Mouse (Mus musculus) left cerebral cortex, postnatal 36 days (tissue): ENCODE data around the gene Spib. TPM values are rescaled to one million over a fixed set of nuclear protein-coding genes. Genes with fewer than 3 reads are reported as not detected.

Experiments
- DNase-seq, 2 experiments: peaks; one replicate each; pipeline ENCODE4 v3.0.0; 2021 to 2022; ENCODE audit warnings: low spot score in 2 of 2, mixed read lengths in 1 of 2
- intact Hi-C: fragments of 180-260 bp; cut with DNase I; formaldehyde crosslinking; loops from one replicate; pipeline ENCODE4 v1.15.1; 2025
- microRNA-seq: library from miRNA; unstranded; fragments of <30 nt; microRNA quantifications from one replicate; pipeline ENCODE4 v1.2.0, GENCODE M21; 2022
- total RNA-seq, 2 experiments: library from RNA; stranded (reverse); gene quantifications; 2 replicates each; pipeline ENCODE4 v1.2.3; 2021

Spib gene
- total RNA-seq, 2 experiments from 2014 or later: not detected

DNA sequence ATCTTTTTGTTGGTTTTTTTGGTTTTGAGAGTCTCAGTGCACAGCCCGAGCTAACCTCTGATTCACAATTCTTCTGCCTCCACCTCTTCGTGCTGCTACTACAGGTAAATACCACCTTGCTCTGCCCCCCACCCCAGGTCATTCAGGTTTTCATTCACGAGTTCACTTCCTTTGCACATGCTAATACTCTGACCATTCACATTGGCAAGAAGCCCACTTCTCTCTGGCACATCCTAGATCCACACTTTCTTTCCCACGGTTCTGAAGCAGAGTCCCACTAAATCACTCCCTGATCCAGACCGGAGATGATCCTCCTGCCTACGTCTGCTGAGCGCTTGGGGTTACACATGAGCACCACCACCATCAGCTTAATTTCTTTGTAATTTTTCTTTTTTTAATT lies 36.8 kb downstream of the Spib start:
- intact Hi-C loops: no loop called here
- no peak for DNase-seq

DNA sequence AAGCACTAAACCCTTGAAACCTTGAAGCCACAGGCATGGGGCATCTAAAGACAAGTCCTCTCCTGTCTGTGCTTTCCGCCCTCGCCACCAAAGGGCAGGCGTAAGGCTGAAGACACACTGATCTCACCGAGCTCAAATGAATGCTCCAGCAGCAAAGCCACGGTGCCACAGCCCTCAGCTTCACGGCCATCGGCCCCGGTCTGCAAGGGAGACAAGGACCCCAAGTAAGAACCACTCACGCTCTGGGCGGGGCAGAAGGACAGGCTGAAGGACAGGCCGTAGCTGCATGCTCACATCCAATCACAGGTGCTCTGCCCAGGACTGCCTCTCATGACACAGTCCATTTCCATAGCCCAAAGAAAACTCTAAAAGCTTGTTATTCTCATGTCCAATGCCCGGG lies 37.2 kb downstream of the Spib start:
- intact Hi-C loops: no loop called here
- no peak for DNase-seq

DNA sequence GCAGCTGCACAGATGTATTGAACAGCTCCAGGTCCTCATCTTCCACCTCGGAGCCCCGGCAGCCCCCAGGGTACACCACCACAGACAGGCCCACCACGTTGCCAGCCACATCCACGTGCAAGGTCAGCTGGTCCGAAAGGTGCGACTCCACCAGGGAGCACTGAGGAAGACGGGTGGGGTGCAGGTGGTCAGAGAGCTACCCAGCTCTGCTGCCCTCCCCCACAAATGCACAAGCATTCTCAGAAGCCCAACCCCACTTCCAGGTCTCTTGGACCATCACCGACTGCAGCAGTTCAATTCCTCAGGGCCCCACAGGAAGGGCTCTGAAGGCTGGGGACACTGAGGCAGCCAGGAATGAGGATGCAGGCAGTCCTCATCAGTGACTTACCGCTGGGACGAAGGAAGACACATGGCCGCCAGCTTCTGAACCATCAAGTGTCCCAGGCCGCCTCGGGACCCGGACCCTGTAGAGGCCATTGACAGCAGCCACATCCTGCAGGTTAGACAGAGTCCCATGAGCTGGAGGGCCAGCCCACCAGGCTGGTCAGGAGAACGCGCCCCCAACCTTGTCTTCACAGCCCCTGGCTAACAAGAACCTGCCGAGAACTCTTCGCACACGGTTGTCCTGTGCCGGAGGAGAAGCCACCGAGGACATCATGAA lies 39.6 kb downstream of the Spib start:
- no peak for DNase-seq
- intact Hi-C loops: no loop called here

DNA sequence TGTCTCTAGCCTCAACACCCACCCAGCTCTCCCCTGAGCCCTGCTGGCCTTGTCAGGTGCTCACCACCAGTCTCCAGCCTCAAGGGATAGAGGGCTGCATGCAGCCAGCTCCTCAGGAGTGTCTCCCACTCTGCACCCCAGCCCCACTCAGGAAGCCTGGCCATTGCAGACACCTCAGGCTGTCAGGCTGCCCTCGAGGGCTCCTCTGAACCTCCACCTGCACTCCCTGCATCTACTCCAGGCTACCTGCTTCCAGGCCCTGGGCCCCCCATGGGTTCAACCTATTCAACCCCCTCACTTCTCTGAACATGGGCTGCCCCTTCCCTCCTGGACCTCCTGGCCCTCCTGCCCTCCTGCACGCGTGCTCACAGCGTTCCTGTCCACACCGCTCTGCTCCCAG lies 40.5 kb downstream of the Spib start:
- intact Hi-C loops: no loop called here
- peak in 1 of 2 experiments; percentile 2 for DNase-seq

DNA sequence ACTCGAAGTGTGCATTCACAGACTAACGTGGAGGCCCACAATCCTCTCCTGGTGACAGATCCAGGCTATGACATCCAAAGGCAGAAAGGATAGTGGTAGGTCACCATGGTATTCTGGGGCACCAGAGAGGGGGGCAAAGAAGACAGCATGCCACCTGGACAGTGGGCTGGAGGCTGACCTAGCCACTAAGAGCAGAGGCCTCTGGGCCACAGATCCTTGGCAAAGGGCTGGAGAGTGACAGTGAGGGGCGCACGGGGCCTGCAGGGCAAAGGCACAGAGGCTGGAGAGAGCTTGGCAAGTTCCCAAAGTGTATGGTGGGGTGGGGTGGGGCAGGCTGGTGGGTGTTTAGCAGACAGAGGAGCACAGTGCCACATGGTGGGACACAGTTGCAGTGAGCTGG lies 41.6 kb downstream of the Spib start:
- DNase-seq: no peak
- intact Hi-C loops: no loop called here

DNA sequence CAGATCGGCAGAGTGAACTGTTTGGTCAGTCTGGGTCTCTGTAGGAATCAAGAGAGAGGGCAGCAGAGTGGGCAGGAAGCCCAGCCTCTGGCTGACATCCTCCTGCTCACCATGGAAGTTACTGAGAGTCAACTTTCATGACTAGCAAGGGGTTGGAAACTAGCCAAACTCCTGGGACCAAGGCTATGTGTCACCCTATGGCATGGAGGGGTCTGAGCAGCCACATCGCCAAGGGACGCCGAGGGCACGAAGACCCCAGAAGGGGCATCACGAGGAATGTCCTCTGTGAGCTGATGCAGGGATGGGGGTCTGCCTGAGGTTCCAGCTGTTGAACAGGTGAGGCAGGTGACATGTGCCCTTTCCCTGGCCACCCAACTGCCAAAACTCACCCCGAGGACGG lies 43.3 kb downstream of the Spib start:
- intact Hi-C loops: loop anchor here (5.0 kb wide), 2 partner anchors 91 to 126 kb away; no protein-coding TSS in a partner anchor
- no peak for DNase-seq

DNA sequence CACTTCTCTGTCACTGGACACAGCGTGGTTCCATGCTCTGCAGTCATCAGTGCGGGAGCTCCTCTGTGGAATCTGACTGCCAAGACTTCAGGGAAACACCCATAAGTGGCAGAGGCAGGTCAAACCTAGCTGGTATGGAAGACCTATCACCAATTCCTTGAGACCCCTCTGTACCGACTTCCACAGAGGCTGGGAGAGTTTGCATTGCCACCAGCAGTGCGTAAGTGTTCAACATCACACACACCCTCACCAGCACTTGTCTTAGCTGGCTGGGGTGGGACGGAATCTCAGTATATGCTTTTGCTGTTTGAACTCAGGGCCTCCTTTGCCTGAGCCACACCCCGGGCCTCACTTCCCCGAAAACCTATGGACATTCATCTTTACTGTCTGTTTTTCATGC lies 43.9 kb downstream of the Spib start:
- no peak for DNase-seq
- intact Hi-C loops: loop anchor here (5.0 kb wide), 2 partner anchors 91 to 126 kb away; no protein-coding TSS in a partner anchor

DNA sequence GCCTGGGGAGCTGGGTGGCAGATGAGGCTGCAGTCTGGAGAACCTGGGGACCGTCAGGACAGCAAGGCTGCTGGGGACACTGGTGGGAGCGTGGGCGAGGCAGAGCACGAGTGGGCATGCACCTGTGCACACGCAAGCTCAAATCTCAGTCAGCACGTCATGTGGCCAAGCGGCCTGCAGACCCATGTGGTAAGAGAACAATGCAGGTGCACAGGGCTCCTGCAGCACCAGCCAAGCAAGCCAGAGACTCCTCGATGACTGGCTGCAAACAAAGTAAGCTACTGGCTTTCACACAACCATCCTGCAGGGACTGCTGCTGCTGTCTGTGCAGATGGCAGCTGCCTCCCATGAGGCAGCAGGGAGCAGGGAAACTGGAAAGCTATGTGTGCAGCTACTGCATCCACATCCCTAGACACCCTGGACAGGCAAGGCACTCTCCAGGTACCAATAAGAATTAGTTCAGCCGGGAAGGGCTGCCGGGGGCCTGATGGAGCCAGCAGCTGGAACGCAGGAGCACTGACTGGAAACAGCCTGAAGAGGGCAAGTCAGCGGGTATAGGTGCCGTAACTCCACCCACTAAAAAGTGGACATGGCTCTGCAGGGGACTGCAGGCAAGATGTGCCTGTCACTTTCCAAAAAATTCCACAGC lies 44.8 kb downstream of the Spib start:
- intact Hi-C loops: loop anchor here (5.0 kb wide), 2 partner anchors 90 to 125 kb away; no protein-coding TSS in a partner anchor
- DNase-seq: peak in 1 of 2 experiments; percentile 31

DNA sequence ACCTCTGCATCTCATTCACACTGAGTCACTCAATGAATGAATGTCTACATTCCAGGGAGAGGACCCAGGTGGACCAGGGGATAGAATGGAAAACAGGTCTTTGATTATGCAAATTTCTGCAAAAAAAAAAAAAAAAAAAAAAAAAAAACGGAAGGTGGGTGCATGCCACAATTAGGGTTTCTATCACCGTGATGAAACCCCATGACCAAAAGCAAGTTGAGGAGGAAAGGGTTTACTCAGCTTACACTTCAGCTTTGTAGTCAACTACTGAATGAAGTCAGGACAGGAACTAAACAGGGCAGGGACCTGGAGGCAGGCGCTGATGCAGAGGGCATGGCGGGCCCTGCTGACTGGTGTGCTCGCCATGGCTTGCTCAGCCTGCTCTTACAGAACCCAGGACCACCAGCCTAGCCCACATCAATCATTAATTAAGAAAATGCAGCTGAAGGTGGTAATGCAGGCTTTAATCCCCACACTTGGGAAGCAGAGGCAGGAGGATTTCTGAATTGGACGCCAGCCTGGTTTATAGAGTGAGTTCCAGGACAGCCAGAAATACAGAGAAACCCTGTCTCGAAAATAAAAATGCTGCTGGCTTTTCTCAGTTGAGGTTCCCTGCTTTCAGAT lies 46.2 kb downstream of the Spib start:
- DNase-seq: peak in 1 of 2 experiments; percentile 4
- intact Hi-C loops: loop anchor here (1.0 to 5.0 kb wide), 3 partner anchors 88 to 223 kb away; no protein-coding TSS in a partner anchor

DNA sequence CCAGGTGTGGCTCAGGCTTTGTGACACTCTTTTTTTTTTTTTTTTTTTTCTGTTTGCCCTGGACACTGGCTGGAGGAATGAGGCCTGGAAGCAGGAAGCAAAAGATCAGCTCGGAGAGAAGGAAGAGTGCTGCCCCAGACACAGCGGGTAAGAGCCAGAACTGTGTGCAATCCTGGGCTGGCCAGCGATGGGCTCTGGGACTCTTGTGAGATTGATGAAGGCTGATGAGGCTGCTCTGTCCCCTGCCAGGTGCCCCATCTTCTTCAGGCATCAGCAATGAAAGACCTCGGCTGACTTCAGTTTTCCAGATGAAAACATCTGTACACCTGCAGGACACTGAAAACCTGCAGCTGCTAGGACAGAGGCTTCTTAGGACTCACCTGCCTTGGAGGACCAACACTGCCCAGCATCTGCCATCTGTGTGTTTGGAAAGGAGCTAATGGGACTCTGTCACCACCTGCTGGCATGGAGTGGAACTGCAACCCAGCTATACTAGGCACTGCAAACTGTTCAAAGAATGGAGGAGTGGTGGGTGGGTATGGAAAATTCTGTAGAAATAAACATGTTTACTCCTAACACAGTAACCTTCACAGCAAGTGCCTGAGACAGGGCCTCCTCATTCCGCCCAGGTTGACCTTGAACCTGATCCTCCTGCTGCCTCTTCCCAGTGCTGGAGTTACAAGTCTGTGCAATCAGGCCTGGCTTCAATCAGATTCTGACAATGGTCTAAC lies 46.9 kb downstream of the Spib start:
- DNase-seq: peak; percentile 74 to 80
- intact Hi-C loops: loop anchor here (1.0 to 5.0 kb wide), 3 partner anchors 88 to 223 kb away; no protein-coding TSS in a partner anchor

DNA sequence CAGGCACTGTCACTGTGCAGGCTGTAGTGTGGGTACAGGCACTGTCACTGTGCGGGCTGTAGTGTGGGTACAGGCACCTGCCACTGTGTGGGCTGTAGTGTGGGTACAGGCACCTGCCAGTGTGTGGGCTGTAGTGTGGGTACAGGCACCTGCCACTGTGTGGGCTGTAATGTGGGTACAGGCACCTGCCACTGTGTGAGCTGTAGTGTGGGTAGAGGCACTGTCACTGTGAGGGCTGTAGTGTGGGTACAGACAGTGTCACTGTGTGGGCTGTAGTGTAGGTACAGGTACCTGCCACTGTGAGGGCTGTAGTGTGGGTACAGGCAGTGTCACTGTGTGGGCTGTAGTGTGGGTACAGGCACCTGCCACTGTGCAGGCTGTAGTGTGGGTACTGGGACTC lies 47.8 kb downstream of the Spib start:
- peak in 1 of 2 experiments; percentile 2 for DNase-seq
- intact Hi-C loops: no loop called here

DNA sequence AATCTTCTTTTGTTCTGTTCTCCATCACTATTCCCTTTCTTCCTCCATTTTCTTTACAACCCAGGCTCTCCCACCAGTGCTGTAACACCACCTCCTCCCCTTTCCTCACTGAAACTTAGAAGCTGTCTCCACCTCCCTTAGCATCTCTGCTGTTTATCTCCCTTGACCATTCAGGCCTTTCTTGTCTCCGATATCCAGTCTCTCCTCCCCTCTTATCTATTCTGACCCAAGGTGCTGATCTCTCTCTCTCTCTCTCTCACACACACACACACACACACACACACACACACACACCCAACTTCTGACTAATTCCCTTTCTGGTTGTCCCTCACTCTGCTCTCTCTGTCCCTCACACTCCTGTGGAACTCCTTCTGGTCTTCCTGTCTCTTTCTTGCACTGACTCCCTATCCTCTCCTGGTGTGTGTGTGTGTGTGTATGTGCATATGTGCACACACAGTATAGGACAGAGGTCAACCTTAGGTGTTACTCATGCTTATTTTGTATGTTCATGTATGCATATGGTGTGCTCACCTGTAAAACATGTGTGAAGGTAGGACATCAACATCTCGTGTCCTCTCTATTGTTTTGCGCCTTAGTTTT lies 48.9 kb downstream of the Spib start:
- DNase-seq: no peak
- intact Hi-C loops: no loop called here

Small RNAs within 50 kb of the gene (microRNA-seq; reads per million reads assigned to microRNA genes)
- gene Mir7053: 0.76 reads per million

Other genes with a start within 250 kb of the Spib start
- gene Clec11a, start 225.2 kb downstream of the Spib start, total RNA-seq: 1 to 10 TPM; 3.9 to 4.0 TPM
- 100 to 1,000 TPM; 586 to 632 TPM for gene Shank1, start 221.8 kb downstream of the Spib start, total RNA-seq
- 10 to 100 TPM; 58.3 to 70.5 TPM for gene Syt3, start 148.0 kb downstream of the Spib start, total RNA-seq
- 1 to 10 TPM; 2.0 to 2.1 TPM for gene 1700008O03Rik, start 146.3 kb downstream of the Spib start, total RNA-seq
- 100 to 1,000 TPM; 282 to 313 TPM for gene Lrrc4b, start 103.1 kb downstream of the Spib start, total RNA-seq
- 10 to 100 TPM in 1 of 2 experiments, 1 to 10 TPM in 1; 6.8 to 10.4 TPM for gene Aspdh, start 66.7 kb downstream of the Spib start, total RNA-seq
- 10 to 100 TPM; 76.5 to 77.6 TPM for gene Josd2, start 64.1 kb downstream of the Spib start, total RNA-seq
- gene Emc10, start 35.5 kb downstream of the Spib start, total RNA-seq: 100 to 1,000 TPM; 169 to 185 TPM
- gene Fam71e1, start 35.5 kb downstream of the Spib start, total RNA-seq: 10 to 100 TPM; 18.9 to 20.2 TPM
- under 1 TPM in 1 of 2 experiments, not detected in 1; 0.12 TPM for gene Mybpc2, start 7.4 kb downstream of the Spib start, total RNA-seq
- gene Pold1, start 16.8 kb upstream of the Spib start, total RNA-seq: 1 to 10 TPM; 7.5 to 7.6 TPM
- 10 to 100 TPM; 73.1 to 78.3 TPM for gene Nr1h2, start 21.9 kb upstream of the Spib start, total RNA-seq
- not detected for gene Napsa, start 40.3 kb upstream of the Spib start, total RNA-seq
- gene Kcnc3, start 58.6 kb upstream of the Spib start, total RNA-seq: 100 to 1,000 TPM in 1 of 2 experiments, 10 to 100 TPM in 1; 97.6 to 107 TPM
- 10 to 100 TPM; 17.7 to 20.6 TPM for gene Myh14, start 138.8 kb upstream of the Spib start, total RNA-seq
- gene Izumo2, start 176.7 kb upstream of the Spib start, total RNA-seq: not detected
- 10 to 100 TPM; 28.1 to 29.4 TPM for gene Vrk3, start 216.3 kb upstream of the Spib start, total RNA-seq
- under 1 TPM; 0.32 to 0.36 TPM for gene Zfp473, start 219.0 kb upstream of the Spib start, total RNA-seq